Mouse (Mus musculus): ENCODE measurements around the gene Cactin.

DNA sequence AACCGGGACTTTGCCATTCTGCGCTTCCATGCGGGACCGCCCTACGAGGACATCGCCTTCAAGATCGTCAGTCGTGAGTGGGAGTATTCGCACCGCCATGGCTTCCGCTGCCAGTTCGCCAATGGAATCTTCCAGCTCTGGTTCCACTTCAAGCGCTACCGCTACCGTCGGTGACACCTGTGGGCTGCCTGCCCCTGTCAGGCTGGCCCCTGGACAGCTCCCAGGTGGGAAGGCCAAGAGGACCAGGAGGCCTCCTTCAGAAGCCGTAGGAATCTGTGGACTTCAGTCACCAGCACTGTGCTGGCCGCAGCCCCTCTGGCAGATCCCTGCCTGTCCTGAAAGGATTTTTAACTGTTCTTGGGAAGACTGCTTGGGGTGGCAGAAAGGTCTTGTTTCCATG, 4.9 kb downstream of the Cactin start:
- TF ChIP-seq CTCF (IDR thresholded peaks at IDR 0.05; ENCODE audit: extremely low read depth, insufficient read length, insufficient replicate concordance, low read depth, low read length) (no peak), POLR2A (IDR thresholded peaks at IDR 0.05; ENCODE audit: low read depth, low read length) (no peak)
